Mouse (Mus musculus) adrenal gland (tissue): ENCODE results near the gene S1pr5.
"Not testable (repeated sequence)": the region's sequence is repeated elsewhere in the genome, so short reads cannot be mapped to it uniquely, and the experiment has no call there.

Source experiments
- intact Hi-C: fragments of 180-260 bp; cut with DNase I; formaldehyde crosslinking; loops from one replicate; pipeline ENCODE4 v1.15.1; 2025

Gene S1pr5

GRCm38 (mm10) chr9:21238004-21238732 is 10.1 kb downstream of the S1pr5 start:
- intact Hi-C loops = no loop called here

GRCm38 (mm10) chr9:21237368-21238003 is 10.8 kb downstream of the S1pr5 start:
- intact Hi-C loops = no loop called here

GRCm38 (mm10) chr9:21236991-21237367 is 11.3 kb downstream of the S1pr5 start:
- intact Hi-C loops = no loop called here

DNA sequence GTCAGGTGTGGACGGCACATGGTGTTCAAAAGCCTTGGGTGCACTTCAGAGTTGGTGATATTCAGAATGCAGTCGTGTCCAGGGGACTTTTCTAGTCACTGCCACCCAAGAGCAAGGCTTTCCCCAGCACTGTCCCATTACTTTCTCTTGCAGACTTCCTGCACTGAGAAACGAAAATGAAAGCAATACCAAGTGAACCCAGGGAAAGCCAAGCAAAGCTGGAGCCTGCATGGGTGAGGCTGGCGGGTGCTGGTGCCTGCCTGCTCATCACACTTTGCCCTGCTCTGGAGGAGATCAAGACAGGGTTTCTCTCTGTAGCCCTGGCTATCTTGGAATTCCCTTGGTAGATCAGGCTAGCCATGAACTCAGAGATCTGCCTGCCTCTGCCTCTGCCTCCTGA is 12.9 kb downstream of the S1pr5 start:
- intact Hi-C loops = no loop called here

GRCm38 (mm10) chr9:21233805-21234204 is 14.4 kb downstream of the S1pr5 start:
- intact Hi-C loops = no loop called here

DNA sequence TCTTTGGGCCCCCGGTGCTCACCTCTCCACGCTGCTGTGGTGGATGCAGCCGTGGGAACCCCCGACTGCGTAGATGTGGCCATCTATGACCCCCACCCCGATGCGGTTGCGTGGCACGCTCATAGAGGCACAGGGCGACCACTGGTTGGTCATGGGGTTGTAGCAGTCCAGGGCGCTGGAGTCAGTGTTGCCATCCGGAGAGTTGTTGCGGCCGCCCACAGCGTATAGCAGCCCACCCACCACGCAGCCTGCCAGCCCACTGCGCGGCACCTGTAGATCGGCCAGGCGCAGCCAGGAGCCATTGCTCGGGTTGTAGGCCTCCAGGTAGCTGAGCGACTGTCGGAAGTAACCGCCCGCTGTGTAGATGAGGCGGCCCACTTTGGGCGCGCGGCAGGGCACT is 14.9 kb downstream of the S1pr5 start:
- intact Hi-C loops = no loop called here

DNA sequence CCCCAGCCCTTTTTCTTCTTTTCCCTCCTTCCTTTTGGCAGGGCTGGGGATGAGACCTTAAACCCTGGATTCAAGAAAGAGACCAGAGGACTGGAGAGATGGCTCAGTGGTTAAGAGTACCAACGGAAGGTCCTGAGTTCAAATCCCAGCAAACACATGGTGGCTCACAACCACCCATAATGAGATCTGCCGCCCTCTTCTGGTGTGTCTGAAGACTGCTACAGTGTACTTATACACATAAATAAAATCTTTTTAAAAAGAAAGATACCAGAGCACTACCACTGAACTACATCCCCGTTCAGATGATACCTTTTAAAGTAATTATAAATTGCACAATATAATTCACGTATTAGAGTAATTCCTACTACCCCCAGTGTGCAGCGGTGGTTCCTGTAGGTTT is 15.4 kb downstream of the S1pr5 start:
- intact Hi-C loops = no loop called here

- intact Hi-C loops = no loop called here
Measured at GRCm38 (mm10) chr9:21231551-21231950, 16.7 kb downstream of the S1pr5 start.

- intact Hi-C loops = no loop called here
Measured at GRCm38 (mm10) chr9:21227342-21227741, 20.9 kb downstream of the S1pr5 start.

- intact Hi-C loops = no loop called here
Measured at GRCm38 (mm10) chr9:21225415-21225758, 22.9 kb downstream of the S1pr5 start.

GRCm38 (mm10) chr9:21224576-21225414 is 23.4 kb downstream of the S1pr5 start:
- intact Hi-C loops = no loop called here

GRCm38 (mm10) chr9:21223906-21224305 is 24.3 kb downstream of the S1pr5 start:
- intact Hi-C loops = no loop called here

DNA sequence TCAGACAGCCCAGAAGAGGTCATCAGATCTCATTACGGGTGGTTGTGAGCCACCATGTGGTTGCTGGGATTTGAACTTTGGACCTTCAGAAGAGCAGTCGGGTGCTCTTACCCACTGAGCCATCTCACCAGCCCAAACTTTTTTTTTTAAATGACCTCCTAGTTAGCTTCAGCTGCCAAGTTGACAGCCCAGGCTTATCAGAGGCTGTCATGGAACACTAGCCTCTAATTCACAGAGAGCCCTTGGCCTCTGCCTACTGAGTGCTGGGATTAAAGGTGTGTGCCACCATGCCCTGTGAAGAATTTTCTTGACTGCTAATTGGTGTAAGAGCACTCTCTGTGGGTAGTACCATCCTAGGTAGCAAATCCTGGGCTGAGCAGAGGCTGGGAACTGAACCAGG is 24.8 kb downstream of the S1pr5 start:
- intact Hi-C loops = not testable (repeated sequence)

DNA sequence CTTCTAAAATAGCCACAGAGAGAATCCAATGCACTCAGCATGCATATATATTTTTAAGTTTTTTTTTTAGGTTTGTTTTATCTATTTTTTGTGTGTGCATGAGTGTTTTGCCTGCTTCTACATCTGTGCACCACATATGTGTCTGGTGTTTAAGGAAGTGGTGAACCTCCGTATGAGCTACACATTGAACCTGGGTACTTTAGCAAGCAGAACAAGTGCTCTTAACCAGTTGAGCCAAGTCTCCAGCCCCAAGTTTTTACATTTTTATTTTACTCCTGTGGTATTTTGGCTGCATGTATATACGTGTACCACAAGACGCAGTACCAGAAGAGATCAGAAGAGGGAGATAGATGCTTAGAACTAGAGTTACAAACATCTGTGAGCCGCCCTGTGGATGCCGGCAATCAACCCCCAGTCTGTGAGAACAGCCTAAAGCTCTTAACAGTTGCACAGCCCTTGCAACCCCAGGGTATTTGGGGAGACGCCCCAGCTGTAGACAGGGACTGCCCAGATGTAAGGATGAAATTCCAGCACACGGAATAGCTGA is 26.8 kb downstream of the S1pr5 start:
- intact Hi-C loops = no loop called here

DNA sequence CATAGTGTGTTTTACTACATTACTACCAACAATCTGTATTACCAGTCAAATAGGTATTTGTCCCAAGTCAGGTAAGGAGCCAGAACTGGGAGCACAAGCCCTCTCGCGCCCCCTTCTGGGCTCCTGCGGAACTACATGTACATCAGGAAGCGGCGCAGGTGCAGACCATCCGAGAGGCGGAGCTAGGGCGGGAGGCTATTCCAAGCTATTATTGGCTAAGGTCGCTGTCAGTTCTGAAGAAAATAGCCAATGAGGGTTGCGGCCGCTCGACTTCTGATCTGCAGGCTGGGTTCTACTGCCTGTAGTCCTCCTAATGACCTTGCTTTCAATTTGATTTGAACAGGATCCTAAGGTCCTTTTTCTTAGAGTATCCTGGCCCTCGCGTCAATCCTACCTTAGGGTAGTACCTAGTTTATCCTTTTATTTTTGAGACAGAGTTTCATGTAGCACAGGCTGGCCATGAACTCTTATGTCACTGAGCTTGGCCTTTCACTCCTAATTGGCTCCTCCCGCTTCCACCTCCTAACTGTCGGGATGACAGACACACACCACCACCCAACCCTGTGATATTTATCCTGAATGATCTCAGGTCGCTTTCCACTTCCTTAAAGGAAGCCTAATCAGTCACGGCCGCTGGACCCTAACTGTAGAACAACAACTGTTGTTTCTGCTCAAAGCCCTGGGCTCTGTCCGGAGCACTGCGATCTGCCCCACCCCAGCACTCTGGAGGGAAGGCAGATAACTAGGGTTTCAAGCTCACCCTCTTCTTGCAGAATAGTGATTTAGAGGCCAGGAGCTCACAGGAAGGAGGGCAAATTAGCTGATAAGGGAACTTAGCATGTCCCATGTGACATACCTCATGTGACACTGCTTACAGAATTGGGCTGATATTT is 27.5 kb downstream of the S1pr5 start:
- intact Hi-C loops = no loop called here

- intact Hi-C loops = no loop called here
Measured at GRCm38 (mm10) chr9:21219820-21220219, 28.4 kb downstream of the S1pr5 start.

DNA sequence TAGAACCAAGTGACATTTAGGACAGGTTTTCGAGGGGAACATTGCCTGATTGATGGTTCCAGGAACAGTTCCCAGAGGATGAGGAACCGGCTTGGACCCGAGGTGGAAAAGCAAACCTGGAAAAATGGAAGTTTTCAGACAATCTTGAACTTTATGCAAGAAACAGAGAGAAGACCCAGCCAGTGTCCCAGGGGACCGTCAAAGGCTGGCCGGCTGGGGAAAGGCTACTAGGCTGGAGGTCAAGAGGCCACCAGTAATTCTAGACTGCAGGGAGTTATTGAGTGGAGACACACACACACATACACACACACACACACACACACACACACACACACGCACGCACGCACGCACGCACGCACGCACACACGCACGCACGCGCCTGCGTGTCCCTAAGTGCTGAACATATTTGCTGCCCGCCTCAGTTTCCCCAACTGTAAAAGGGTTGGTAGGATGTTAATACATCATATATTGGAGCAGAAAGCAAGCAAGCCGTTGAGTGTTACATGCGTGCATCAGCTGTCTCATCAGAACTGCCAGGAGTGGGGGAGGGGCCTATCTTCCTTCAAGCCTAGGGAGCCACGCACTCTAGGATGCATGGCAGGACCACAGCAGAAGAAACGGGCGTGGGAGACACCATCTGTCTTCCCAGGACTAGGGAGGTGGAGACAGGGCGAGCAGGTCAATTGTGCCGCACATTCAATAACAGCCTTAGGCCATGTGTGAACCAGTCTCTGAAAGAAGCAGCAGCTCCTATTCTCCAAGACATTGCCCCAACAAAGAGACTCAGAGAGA is 32.0 kb downstream of the S1pr5 start:
- intact Hi-C loops = no loop called here

GRCm38 (mm10) chr9:21213617-21214190 is 34.5 kb downstream of the S1pr5 start:
- intact Hi-C loops = no loop called here

- intact Hi-C loops = no loop called here
Measured at GRCm38 (mm10) chr9:21211624-21212023, 36.6 kb downstream of the S1pr5 start.

GRCm38 (mm10) chr9:21210821-21211220 is 37.4 kb downstream of the S1pr5 start:
- intact Hi-C loops = no loop called here
